Comparison of ENCODE assay signal across 9 mouse cellular contexts in the genomic region with DNA sequence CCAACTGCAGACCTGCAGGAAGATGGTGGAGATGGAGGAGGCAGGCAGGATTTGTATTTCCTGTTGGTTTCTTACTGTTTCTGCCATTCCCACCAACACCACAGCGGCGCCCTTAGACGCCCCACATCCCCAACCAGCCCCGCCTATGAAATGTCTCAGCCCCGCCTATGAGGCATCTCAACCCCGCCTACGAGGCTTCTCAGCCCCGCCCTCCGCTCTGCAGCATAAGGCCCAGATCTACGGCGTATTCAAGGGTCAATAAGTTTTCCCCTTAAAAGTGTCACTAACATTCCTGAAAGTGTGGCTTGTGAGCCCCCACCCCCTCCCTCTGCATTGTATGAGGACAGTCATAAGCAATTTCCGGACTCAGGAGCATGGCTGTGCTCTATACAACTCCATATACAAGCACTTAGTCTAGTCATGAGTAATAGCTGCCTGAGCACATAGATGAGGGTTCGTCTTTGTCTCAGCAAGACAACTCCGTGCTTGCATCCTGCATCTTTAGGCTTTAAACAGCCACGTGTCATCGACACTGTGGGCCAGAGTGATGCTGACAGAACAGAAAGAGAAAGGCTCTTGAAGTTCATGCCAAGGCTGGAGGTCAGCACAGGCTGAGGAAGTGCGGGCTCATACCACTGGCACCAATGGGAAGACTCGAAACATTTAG.
DNase-seq lines count a peak whose midpoint lies in the region; ATAC-seq lines count a peak whose summit lies in the region.
"Had no signal": no experiment of that assay in that cellular context is flagged by ENCODE, and none has a peak within 500 bp of the region (broad histone marks: within the 10 kb centered on the region; RNA-seq: fewer than 3 reads in every experiment).

No protein-coding gene starts in this region.

- H3K36me3 ChIP-seq in heart, embryonic 14.5 days (ENCODE audit: control insufficient read depth, insufficient read depth, low read length), result no peaks in the 10 kb centered on the region
- no peaks in the 10 kb centered on the region for H3K36me3 ChIP-seq in kidney, embryonic 15.5 days
- H3K36me3 ChIP-seq: midbrain, embryonic 12.5 days had no signal

- no peak for DNase-seq in heart, adult 9 months (ENCODE audit: low spot score in 2 of 2)
- DNase-seq in embryo, embryonic 10.5 days (ENCODE audit: low spot score), result peak; percentile 86
- peak; percentile 58 for DNase-seq in lung, postnatal 36 days
- DNase-seq in thymus, postnatal 0 days (ENCODE audit: low spot score), result peak; percentile 90
- DNase-seq in cerebellum, postnatal 25 days, result no peak
- DNase-seq in gastrocnemius, postnatal 10 days, result no peak

- 30% methylated on average over 18 of the region's 18 CpGs for WGBS in heart, embryonic 14.5 days
- 24% methylated on average over 18 of the region's 18 CpGs for WGBS in kidney, embryonic 15.5 days

- H3K4me3 ChIP-seq in heart, embryonic 14.5 days (ENCODE audit: control insufficient read depth in 1 of 2, insufficient read depth in 1 of 2, low read depth in 1 of 2, low read length in 2 of 2), result no peak overlapping the region
- H3K4me3 ChIP-seq in kidney, embryonic 15.5 days (replicated peaks), result no peak overlapping the region; the same call in 1 of the 2 replicates
- H3K4me3 ChIP-seq: midbrain, embryonic 12.5 days had no signal

- H3K4me2 ChIP-seq in heart, embryonic 14.5 days (ENCODE audit: low read length), result peak overlapping the region; percentile 39
- peak overlapping the region; percentile 39 for H3K4me2 ChIP-seq in kidney, embryonic 15.5 days
- H3K4me2 ChIP-seq: midbrain, embryonic 12.5 days had no signal

- H3K4me1 ChIP-seq in heart, embryonic 14.5 days (ENCODE audit: control insufficient read depth in 2 of 2, insufficient read depth in 2 of 2, low read length in 2 of 2), result peaks cover 7 to 19% of the 10 kb centered on the region in 2 experiments; a peak in 3 of 4 replicates
- H3K4me1 ChIP-seq in kidney, embryonic 15.5 days, result peaks cover 32% of the 10 kb centered on the region

- no peak overlapping the region for H3K27ac ChIP-seq in heart, embryonic 14.5 days (replicated peaks in 1 of 2; ENCODE audit: control insufficient read depth in 1 of 2, insufficient read depth in 1 of 2, low read depth in 2 of 2, low read length in 2 of 2)
- H3K27ac ChIP-seq in kidney, embryonic 15.5 days, result peak overlapping the region; percentile 67

- H3K9me3 ChIP-seq in heart, embryonic 14.5 days (ENCODE audit: control insufficient read depth, low read length), result no peaks in the 10 kb centered on the region
- H3K9me3 ChIP-seq in kidney, embryonic 15.5 days (replicated peaks), result no peaks in the 10 kb centered on the region
- H3K9me3 ChIP-seq: midbrain, embryonic 12.5 days had no signal

- no peak for ATAC-seq in heart, embryonic 14.5 days (ENCODE audit: insufficient number of reproducible peaks, insufficient read depth, low FRiP score, low read depth)
- ATAC-seq in kidney, embryonic 15.5 days (replicated peaks; ENCODE audit: low FRiP score), result 0 out of 2 replicates have a peak, but pooled peaks have one; percentile 67

- H3K27me3 ChIP-seq in heart, embryonic 14.5 days (ENCODE audit: control insufficient read depth, insufficient read depth, low read length), result no peaks in the 10 kb centered on the region
- no peaks in the 10 kb centered on the region for H3K27me3 ChIP-seq in kidney, embryonic 15.5 days

- H3K9ac ChIP-seq in heart, embryonic 14.5 days (ENCODE audit: low read length), result no peak overlapping the region
- no peak overlapping the region for H3K9ac ChIP-seq in kidney, embryonic 15.5 days
- H3K9ac ChIP-seq: midbrain, embryonic 12.5 days had no signal

Comparison
In these comparisons a context has a peak if more than half of its experiments do, and no peak if none do; other contexts are left out.
1. DNase-seq: peak in embryo, embryonic 10.5 days (single experiment), lung, postnatal 36 days (single experiment) and thymus, postnatal 0 days (single experiment); none in heart, adult 9 months (0 of 2), cerebellum, postnatal 25 days (0 of 2) and gastrocnemius, postnatal 10 days (single experiment).